Mouse (Mus musculus) lung, postnatal 36 days (tissue): ENCODE results near the gene Cbfa2t2.

ENCODE experiments used
- DNase-seq: peaks from one replicate; pipeline ENCODE4 v3.0.0; 2022; ENCODE audit warnings: mixed read lengths

Cbfa2t2 gene

DNA sequence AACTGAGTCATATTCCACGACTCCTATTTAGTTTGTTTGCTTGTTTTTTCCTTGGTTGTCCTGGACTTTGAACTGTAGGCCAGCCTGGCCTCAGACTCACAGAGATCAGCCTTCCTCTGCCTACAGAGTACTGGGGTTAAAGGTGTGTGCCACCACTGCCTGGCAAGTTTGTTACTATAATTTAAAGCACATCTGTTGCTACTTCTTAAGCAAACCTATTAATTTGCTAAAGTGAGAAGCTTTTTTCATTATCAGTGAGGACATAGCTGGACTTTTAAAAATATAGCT is 38.7 kb downstream of the Cbfa2t2 start:
- DNase-seq: no peak

DNA sequence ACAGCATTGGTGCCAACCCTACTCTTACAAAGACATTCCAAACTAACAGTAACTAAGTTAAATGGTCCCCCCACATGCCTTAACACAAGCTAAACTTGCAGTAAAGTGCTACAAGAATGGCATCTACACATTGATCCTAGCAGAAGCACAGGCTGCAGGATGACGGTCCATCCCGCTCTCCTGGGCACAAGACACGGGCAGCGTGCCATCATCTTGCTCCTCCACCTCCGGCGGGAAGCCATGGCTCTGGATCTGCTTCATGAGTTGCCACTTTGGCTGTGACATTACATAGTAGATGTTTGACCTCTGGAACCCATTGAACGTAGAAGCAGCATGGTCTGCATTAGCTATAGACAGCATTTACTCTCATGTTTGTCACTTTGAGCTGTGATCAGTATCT is 39.6 kb downstream of the Cbfa2t2 start:
- DNase-seq: no peak

DNA sequence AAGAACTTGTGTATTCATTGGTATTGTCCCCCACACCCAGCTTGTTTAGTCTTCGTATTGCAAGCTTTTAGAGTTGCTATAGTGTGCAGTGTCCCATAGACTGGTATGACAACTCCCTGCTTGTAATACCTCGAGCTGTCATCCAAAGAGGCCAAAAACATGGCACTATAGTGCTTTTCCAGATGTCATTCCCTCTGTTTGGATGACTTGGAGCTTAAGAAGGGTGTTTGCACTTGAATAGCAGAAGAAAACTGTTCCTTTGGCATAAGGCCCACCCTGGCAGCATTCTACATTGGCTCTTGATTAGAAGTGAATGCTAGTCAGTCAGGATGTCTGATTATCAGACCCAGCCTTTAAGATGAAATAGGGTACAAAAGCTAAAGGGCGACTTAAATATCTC is 40.7 kb downstream of the Cbfa2t2 start:
- peak; percentile 58 for DNase-seq

DNA sequence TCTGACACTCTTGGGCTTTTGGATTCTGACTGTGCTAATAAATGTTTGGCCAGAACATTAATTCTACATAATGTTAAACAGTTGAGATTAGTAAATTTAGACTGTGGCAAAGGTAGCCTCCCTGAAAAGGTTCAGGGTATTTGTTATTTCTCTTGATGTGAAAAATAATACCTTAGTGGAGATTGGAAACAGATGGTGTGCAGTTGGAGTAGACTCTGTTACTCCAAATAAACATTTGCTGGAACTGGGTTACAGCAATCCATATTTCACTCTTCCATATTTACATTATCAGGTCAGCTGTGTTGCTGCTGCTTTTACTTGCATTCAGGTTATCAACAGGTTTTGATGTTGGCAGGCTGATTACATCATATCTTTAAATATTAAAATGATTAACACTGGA is 55.5 kb downstream of the Cbfa2t2 start:
- no peak for DNase-seq

DNA sequence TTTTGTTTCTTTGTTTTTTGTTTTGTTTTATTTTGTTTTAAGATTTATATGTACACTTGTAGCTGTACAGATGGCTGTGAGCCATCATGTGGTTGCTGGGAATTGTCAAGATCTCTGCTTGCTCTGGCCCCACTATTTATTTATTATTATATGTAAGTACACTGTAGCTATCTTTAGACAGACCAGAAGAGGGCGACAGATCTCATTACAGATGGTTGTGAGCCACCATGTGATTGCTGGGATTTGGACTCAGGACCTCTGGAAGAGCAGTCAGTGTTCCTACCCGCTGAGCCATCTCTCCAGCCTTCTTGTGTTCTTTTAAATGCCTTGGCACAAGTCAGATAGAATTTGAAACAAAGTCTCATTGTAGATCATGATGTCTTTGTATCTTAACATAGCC is 57.3 kb downstream of the Cbfa2t2 start:
- peak; percentile 20 for DNase-seq

DNA sequence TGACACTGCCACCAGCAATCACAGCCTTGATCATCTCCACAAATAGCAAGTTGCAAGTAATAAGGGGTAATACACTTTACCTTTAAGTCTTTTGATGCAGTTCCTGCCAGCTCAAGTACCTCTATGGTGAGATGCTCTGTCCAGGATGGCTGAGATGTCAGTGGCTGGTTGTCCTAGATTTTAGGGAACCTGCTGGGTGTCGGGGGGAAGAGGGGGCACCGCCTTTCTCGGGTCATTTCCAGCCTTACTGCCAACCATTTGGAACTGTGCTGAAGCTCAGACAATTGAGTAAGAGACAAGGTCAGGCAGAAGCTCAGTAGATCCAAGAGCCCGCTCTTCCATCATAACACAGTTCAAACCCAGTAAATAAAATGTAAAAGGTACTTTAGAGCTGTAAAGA is 58.7 kb downstream of the Cbfa2t2 start:
- DNase-seq: no peak

DNA sequence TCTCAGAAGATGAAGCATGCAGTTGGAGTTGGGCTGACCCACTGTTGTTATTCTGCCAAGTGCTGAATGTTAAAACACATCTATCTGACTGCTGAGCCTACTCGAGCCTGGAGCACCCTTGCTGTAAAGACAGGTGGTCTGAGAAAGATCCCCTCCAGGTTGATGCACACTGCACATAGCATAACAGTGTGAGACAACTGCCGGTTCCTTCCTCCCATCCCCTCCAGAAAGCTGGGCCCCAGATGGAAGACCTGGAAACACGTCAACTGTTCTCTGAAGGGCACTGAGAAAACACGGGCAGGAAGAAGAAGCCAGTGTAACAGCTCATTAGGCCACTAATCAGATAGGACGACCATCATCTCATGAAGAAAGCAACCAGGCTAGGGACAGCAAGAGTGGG is 62.3 kb downstream of the Cbfa2t2 start:
- DNase-seq: no peak

DNA sequence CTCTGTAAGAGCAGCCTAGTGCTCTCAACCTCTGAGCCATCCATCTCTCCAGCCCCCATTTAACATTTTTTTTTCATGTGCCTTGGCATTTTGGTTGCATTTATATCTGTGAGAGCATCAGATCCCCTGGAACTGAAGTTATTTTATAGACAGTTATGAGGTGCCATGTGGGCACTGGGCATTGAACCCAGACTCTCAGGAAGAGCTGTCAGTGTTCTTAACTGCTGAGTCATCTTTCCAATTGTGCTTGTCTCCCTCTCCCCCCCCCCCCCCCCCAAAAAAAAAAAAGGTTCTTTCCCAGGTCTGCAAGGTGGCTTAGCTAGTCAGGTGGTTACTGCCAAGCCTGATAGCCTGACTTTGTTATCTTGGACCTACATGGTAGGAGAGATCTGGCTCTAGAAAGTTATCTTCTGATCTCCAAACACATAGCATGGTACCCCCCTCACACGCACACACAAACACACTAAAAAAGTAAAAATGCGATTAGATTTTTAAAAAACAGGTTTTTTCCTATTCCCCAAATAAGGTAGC is 63.5 kb downstream of the Cbfa2t2 start:
- DNase-seq: no peak

DNA sequence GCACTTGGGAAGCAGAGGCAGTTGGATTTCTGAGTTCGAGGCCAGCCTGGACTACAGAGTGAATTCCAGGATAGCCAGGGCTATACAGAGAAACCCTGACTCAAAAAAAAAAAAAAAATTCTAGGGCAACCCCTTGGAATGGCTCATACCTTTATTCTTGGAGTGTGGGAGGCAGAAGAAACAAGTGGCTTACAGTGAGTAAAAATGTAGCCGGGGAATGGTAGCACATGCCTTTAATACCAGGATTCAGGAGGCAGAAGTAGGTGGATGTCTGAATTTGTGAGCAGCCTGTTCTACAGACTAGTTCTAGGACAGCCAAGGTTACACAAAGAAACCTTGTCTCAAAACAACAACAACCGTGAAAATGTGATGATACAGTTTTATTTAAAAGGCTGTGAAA is 64.5 kb downstream of the Cbfa2t2 start:
- no peak for DNase-seq

DNA sequence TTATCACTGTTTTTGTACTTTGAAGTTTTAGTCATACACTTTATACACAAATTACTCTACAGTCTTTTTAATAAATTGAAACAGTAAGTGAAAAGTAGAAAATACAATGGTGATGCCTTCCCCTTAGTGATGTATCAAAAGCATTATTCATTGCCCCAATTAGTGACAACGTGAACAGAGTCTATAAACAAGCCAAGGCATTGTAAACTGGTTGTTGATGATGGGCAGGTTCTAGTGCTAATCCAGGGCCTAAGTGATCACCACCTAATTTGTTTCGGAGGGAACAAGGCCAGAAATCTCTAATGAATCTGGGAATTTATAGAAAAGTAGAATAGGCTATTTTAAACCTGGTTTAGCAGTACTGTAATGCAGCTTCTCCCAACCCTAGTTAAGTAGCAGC is 70.8 kb downstream of the Cbfa2t2 start:
- DNase-seq: no peak

DNA sequence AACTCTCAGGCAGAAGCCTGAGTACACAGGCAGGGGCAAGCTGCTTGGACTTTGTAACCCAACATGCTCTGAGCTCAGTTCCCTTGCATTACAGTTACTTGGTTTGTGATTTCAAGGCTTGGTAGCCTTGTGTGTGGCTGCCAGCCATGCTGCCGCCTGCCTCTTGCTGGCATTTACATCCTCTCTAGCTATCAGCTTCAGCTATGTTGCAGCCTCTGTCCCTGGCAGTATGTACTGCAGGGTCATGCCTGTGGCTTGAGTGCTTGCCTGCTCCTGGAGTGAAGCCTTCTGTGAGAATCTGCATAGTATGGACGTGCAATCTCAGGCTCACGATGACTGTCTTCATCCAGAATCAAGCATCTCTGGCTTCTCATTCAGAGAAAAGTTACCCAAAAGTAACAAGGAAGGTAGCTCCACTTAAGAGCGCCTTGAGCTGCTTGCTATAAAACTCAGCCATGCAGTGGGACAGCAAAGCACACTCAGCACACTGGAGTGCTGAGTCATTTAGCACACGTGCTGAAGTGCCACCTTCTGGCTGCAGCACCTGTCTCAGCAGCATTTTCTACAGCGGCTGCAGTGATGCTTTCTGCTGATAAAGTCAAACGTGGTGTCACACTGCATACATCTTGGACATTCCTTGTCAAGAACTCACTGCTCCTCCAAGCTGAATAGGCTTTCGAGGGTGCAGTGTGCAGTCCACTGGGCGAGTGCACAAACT is 71.4 kb downstream of the Cbfa2t2 start:
- peak; percentile 50 for DNase-seq

DNA sequence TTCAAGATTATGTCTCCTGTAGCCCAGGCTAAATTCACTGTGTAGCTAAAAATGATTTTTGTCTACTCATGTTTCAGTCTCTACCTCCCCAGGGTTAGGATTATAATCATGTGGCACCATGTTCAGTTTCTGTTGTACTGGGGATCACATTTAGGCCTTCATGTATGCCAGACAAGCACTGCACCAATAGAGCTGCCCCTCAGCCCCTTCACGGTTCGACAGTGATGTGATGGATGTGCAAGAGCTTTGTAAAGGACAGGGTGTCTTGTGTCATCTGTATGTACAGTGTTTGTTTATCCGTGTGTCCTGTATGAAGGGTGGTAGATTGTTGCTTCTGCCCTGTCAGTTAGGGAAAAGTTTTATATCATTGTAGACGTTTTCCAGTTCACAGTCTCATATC is 72.2 kb downstream of the Cbfa2t2 start:
- DNase-seq: no peak

DNA sequence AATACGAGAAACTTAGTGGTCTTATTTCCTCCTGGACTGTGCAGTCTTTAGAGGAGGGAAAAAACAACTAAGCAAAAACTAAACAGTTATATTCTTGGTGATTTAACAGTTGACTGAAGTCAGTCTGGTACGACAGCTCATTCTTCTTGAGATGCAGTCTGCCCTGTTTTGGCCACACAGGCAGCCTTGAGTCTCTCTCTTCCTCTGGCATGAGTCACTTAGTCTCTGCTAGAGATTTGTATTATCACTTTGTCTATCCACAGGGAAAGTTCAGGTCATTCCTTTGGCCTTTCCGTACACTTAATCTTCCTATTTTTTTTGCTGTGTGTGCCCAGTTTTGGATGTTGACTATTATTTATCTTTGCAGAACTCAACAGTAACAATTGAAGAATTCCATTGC is 73.9 kb downstream of the Cbfa2t2 start:
- no peak for DNase-seq

DNA sequence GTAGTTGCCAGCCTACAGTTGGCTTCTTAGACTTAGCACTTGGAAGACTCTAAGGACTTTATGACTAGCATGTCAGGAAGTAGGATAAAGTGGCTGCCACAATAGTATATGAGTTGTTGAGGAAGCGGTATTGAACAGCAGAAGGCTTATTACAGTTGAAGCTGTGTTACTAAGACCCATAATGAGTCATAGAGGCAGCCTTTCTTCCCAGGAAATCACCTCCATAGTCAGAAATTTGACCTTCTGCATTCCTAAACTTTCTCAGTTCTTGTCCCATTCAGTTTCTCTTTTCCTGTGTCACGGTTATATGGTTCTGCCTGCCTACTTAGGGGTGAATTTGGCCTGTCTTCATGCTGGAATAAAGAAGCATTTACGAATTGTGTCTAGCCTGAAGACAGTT is 80.7 kb downstream of the Cbfa2t2 start:
- no peak for DNase-seq

DNA sequence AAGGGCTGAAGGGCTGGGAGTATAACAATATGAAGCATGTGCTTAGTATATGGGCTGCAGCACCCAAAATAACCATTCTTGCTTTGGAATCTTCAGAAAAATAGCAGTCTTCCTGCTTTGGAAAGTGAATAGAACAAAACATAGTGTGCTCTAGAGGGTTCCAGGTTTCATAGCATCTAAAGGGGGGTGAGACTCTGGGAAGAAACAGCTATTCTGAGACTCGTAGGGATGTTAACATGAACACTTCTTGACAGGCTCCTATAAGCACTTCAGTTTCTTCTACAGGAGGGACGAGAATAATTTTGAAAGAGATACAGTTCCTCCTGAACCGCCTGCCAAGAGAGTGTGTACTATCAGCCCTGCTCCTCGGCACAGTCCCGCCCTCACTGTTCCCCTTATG is 81.1 kb downstream of the Cbfa2t2 start:
- no peak for DNase-seq

DNA sequence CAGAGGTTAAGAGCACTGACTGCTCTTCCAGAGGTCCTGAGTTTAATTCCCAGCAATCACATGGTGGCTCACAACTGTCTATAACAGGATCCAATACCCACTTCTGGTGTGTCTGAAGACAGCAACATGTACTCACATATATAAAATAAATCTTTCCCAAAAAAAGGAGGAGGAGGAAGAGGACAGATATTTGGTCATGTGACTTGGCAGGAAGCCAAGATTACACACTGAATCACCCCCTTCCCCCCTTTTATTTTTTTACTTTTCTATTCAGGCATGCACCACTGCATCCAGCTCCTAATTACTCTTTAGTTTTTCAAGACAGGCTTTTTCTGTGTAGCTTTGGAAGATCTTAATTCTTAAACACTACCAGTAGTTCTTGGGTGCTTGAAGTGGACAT is 85.2 kb downstream of the Cbfa2t2 start:
- DNase-seq: no peak

DNA sequence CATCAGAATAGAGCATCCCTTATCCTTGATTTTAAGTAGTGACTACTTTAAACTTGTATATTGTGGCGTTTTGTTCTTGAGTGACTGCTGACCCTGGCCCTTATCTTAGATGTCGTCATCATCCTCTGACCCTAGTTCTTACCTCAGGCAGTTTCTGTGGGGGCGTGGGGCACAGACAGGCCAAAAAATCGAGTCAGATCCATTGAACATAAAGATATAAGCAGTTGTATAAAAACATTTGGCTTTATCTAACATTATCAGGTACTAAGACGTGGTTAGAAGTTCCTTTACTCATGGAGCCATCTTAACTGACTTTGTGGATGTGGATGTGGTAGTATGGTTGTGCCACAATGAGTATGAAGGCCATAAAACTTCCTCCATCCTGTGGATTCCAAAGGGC is 86.1 kb downstream of the Cbfa2t2 start:
- DNase-seq: no peak

DNA sequence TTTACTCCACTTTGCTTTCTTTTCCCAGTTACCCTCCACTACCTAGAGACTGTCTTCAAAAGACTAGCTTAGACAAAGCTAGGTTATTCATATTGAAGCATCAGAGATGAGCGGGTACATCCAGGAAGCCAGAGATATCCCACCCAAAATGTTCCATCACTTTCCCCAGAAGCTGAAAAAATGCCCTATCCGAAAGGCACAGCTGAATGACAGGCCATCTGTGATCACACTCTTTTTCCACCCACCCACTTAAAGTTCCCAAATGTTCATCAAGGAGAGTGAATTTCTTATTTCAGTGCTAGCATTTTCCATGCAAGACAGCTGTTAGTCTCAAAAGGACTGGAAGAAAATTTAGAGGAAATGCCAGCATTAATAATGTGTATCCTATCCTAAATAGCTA is 89.0 kb downstream of the Cbfa2t2 start:
- DNase-seq: no peak

DNA sequence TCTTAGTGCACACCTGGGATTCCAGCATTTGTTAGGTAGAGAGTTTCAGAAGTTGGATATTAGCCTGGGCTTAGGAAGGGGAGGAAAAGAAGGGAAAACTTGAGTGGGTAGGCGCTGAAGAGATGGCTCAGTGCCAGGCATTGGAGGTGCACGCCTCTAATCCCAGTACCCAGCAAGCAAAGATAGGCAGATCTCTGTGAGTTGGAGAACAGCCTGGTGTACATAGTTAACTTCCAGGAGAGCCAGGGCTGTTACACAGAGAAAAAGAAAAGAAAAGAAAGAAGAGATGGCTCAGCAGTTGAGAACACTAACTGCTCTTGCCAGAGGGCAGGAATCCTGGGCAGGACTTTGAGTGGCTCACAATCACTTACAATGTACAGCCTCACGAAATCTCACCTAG is 90.2 kb downstream of the Cbfa2t2 start:
- DNase-seq: no peak

DNA sequence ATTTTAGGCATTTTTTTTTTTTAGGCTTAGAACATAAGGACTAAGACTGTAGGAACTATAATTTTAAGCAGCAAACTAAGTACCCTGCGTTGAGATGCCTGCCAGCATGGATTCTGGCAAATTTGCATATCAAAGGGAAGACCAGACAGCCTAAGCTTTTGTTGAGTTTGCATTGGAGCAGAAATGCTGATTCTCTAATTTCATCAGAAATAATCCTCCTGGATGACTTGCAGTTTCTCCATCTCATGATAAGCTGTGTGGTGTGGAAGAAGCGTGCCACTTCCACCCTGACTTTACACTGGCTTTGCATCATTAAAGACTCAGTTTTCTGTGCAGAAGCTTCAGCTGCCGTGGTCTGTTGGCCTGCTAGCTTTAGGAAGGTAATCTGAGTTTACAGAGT is 96.6 kb downstream of the Cbfa2t2 start:
- DNase-seq: no peak

DNA sequence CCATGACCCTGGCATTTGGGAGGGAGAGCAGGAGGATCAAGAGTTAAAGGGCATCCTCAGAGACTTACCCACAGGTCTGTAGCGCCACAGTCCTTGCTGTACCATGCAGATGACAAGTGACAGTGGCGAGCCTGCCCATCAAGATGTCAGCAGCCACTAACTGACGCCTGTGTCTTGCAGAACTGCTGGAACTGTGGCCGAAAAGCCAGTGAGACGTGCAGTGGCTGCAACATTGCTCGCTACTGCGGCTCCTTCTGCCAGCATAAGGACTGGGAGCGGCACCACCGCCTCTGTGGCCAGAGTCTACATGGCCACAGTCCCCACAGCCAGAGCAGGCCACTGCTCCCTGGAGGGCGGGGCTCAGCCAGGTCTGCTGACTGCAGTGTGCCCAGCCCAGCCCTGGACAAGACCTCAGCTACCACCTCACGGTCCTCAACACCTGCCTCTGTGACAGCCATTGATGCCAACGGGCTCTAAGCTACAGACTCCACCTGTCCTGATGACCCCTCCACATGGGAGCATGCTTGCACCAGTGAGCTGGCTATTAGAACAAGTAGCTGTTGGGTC is 98.5 kb downstream of the Cbfa2t2 start:
- DNase-seq: no peak

DNA sequence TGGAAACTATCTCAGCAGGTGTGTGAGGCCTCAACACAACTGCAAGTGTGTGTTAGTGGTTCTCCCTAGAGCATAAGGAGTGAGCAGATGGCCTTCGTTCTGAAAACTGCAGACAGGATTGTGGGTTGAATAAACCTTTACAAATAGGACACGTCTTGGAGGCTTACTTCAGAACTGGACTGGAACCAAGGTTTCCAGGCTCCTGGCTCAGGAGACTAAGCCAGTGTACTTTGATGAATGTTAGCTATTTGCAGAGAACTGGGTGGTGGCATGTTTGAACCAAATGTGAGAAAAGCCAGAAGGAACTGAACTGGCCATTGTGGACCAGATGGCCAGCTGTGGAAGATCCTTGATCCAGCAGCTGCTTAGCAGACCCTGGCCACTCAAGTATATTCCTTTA is 102.0 kb downstream of the Cbfa2t2 start:
- DNase-seq: peak; percentile 17

DNA sequence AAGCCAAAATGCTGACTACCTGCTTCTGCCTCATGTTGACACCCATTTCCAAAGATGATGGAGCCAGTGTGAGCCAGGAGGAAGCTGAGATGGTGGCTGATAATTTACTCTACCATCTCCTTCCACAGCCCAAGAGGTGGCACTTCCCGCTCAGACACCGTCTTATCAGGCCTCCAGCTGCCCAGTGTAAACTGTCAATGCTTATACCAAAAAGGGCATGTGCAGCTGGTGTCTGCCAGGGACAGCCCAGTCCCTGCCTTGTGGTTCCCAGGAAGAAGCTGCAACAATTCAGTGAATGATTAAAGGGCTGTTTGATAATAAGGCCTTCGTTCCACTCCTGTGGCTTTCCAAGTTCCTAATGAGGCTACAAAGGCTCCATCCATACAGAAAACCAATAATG is 102.4 kb downstream of the Cbfa2t2 start:
- DNase-seq: no peak

DNA sequence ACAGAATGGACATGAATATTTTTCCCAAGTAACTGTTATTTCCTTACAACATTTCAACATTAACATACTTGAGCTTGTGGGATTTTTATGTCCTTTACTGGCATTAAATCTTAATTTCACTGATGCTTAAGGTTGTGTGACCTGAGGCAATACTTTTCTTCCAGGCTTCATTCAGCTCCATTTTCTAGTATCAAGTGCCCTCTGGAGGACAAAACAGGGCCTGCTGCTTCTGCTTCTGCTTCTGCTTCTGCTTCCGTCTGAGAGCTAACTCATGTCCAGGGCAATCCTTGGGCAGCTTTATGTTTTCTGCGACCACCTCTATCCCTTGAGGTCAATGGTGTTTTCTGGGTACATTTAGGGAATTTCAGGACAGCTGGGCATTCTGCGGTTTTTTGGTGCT is 103.4 kb downstream of the Cbfa2t2 start:
- peak; percentile 57 for DNase-seq

DNA sequence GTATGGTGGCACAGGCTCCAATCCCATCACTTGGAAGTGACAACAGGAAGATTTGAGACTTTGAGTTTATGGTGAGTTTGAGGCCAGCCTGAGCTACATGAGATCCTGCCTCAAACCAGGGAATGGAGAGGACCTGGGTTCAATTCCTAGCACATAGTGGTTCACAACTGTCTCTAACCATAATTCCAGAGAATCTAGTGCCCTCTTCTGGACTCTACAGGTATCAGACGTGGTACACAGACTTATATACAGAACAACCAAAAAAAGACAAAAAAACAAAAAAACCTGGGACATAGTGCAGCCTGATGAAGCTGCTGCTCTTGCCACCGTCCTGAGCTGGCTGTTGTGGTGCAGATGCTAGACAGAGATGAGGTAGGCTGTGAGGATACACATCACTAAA is 105.3 kb downstream of the Cbfa2t2 start:
- no peak for DNase-seq
